Mouse (Mus musculus): ENCODE data around the gene Kcnh6.
A peak's percentile ranks its signal among the peaks of the same experiment; 100 is the strongest.

Gene Kcnh6

GRCm38 (mm10) chr11:106007821-106008220, at the start of gene Kcnh6:
Gene Kcnh6 (plus strand): TSS chr11:106008124.
- peak; percentile 80 for DNase-seq (ENCODE audit: low spot score)

- no peak for DNase-seq (ENCODE audit: low spot score)
Measured at GRCm38 (mm10) chr11:105958566-105958965, 49.4 kb upstream of the Kcnh6 start.

DNA sequence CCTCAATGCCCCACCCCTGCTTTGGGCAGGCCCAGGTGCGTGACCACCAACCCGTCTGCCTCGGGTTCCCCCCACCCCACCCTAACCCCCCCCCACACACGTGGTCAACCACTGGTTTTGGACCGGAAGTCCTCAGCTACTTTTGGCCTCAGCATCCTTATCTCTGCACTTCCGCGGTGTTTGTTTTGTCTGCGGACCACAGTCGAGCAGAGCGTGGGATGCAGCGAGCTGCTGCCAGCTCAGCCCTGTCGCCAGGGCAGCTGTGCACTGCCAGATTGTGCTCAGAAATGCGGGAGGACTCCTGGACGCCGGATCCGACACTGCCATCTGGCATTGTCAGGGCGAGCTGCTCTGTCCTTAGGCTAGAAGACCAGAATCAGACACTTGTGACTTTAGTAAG, 48.6 kb upstream of the Kcnh6 start:
- no peak for DNase-seq (ENCODE audit: low spot score)

DNA sequence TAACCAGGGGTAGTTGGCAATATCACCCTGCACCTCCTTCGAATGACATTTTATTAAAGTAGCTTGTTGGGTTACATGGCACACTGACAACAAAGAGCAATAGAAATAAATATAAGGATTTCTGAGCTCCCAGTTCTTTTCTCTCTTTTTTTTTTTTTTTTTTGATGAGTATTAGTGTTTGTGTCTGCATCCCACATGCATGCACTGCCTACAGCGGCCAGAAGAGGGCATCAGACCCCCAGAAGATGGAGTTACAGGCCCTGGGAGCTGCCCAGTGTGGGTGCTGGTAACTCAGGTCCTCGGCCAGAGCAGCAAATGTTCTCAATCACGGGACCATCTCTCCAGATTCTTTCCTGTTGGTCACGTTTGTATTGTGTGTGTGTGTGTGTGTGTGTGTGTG, 43.2 kb upstream of the Kcnh6 start:
- DNase-seq (ENCODE audit: low spot score), result no peak

DNA sequence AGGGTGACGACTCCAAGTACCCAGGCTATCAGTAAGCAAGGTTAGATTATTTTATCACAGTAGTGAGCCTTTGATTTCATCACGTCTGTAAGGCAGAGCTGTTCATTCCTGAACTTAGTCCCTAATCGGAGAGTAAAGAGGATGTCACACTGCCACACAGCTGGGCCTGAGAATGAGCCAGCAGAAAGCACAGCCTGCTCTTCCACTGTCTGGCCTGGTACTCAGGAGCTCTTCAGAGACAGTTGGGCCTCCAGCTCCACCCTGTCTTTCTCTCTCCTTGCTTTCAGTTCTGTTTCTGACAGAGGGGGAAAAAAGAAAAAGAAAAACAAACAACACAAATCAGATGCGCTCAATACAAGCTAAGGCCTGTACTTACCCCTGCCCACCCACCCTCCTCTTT, 41.6 kb upstream of the Kcnh6 start:
- no peak for DNase-seq (ENCODE audit: low spot score)

- no peak for DNase-seq (ENCODE audit: low spot score)
Measured at GRCm38 (mm10) chr11:105967741-105968574, 40.0 kb upstream of the Kcnh6 start, which contains the start of gene Ace. Gene Ace (plus strand): TSS chr11:105967945.

GRCm38 (mm10) chr11:105968948-105969347, 39.0 kb upstream of the Kcnh6 start:
- DNase-seq (ENCODE audit: low spot score), result no peak

GRCm38 (mm10) chr11:105969516-105969915, 38.4 kb upstream of the Kcnh6 start:
- DNase-seq (ENCODE audit: low spot score), result peak; percentile 61

GRCm38 (mm10) chr11:105974593-105974992, 33.3 kb upstream of the Kcnh6 start:
- DNase-seq (ENCODE audit: low spot score), result no peak

- no peak for DNase-seq (ENCODE audit: low spot score)
Measured at GRCm38 (mm10) chr11:105975050-105975449, 32.9 kb upstream of the Kcnh6 start.

GRCm38 (mm10) chr11:105975636-105976035, 32.3 kb upstream of the Kcnh6 start:
- no peak for DNase-seq (ENCODE audit: low spot score)

DNA sequence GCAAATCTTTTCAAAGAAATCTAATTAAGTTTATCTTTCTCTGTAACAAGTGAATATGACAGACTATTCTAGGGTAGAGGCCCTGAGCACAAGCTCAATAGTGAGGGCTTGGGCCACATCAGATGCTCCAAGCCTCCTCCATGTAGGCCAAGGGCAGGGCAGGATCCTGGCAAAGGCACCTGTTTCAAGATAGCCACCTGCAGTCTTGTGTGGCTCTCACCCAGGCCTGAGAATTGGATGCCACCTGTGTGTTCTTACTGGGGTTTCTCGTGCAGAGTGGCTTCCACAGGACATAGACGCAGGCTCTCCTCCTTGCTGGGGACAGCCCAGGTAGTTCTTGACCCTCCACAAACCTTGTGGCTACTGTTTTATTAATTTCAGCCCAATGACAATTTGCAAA, 29.7 kb upstream of the Kcnh6 start:
- no peak for DNase-seq (ENCODE audit: low spot score)

DNA sequence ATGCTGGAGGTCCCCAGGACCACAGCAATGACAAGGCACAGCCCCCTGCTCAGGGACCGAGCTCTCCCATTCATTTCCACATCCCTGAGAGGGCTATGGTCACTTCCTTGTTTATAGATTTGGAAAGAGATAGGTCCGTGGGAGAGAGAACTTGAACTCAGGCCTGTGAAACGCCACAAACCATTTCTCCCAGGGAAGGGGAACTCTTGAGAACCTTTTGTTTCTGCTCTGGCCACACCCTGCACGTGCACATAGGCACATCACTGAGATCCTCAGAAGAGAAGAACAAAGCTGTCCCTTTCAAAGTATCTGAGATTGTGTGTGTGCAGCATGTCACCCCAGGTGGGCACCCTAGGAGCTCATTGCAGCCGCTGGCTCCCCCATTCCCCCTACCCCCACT, 29.3 kb upstream of the Kcnh6 start:
- DNase-seq (ENCODE audit: low spot score), result no peak

DNA sequence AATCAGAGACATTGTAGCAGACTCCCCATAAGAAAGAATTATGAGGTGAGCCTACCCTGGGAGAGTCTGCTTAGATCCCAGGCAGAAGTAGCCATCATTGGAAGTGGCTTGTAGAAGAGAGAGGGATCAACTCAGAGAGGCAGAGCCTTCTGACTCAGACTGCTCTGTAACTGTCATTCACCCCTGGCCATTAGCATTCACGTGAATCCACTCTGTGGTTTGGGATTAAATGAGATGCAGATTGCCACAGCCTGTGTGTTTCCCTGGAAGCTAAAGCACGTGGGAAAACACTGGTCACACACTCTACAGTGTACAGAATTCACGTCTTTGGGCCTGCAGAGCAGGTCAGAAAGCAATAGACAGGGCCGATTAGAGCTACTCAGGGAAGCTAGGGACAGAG, 23.5 kb upstream of the Kcnh6 start:
- no peak for DNase-seq (ENCODE audit: low spot score)

DNA sequence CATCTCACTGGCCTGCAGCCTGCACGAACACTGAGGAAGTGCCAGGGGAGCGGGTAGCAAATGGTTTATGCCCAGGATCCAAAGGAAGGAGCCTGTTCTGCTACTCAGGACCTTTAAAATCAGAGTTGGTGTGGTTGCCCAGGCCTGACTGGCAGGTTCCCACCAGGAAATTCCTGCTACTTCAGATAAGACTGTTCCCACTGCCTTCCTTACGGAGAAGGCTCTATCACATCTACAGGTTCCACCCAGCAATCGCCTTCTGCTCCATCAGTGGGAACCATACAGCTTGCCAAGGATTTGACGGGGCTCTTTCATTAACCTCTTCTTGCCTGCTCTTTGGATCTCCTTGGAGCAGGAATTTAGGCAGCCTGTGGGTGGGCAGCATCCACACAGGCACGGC, 20.5 kb upstream of the Kcnh6 start:
- no peak for DNase-seq (ENCODE audit: low spot score)

- no peak for DNase-seq (ENCODE audit: low spot score)
Measured at GRCm38 (mm10) chr11:105989446-105989845, 18.5 kb upstream of the Kcnh6 start.

DNA sequence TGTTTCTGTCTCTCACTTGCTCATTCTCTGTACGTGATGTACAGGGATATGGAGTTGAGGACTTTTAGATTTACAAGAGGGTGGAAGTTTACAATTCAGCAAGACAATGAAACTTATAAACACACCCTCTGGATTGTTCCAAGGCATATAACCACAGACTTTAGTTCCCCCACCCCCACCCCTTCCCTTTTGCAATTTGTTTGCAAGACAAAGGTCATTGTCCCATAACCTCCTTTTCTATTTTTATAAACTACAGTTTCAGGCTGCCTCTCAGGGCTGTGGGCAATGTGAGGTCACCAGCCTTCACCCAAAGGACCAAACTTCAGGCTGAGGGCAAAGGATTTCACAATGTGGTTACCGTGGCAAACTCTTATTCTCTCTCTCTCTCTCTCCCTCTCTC, 17.7 kb upstream of the Kcnh6 start:
- DNase-seq (ENCODE audit: low spot score), result no peak

DNA sequence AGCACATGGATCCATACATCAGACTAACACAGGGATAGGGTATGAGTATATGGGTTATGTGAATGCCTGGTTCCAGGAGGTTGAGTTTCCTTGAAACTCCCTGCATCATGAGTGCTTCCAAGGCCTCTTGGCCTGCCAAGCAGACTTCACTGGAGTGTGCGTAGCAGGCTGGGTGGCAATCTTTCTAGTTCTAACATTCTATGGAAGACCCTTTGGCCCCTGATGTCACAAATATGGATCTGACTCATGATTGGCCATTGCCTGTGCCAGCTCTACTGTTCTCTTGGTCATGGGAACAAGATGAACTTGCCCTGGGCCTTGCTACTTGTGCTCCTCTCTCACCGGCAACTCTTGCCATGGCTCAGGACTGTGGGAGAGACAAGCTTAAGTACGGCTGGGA, 13.5 kb upstream of the Kcnh6 start, which contains the start of gene Ace3:
Gene Ace3, plus strand, starts transcription at position 301 of the 400 bp plus-strand sequence.
- no peak for DNase-seq (ENCODE audit: low spot score)

DNA sequence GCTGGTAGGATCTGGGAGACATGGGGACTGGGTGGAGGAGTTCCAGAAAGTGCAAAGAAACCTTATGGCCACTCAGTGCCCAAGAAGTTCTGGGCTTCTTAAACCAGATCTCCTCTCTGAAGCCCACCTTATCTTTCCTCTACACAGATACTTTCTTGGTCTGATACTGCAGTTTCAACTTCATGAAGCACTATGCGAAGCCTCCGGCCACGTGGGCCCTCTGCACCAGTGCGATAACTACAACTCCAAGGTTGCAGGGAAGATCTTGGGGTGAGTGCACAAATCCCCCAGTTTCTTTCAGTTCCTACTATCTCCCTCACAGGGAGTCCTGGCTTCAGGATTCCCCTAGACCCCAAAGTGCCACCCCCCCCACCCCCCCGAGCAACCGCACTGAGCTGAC, 7.9 kb upstream of the Kcnh6 start:
- no peak for DNase-seq (ENCODE audit: low spot score)

DNA sequence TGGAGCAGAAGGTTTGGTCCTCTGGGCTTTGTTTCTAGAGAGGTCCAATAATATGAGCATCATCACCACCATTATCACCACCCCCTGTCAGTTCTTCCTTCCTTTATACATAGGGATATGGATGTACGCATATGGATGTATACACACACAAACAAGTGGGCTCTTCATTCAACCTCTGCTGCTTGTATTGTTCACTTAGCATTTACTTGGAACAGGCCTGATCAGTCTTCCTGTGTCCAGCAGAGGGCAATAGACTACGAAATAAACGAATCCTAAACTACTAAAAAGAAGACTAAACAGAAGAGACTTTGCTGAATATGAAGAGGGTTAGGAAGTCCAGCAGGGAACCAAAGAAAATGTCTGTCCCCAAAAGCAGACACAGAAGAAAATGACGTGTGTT, 6.2 kb upstream of the Kcnh6 start:
- DNase-seq (ENCODE audit: low spot score), result no peak

DNA sequence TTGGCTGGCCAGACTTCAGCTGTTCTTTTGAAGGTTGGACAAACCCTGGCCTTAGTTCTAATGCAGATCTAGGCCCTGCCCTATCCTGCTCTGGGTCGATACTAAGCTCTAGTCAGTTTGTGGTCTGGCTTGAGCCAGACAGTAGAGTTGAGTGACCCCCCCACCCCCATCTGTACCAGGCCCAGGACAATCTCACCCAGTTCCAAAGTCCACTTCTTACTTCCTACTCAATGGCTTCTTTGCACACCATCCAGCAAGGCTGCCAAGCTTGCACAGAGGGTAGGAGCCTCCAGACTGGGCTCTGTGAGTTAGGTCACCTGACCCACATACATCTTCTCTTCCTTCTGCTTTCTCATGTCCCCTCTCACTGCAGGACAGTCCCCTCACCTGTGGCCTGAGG, 3.3 kb upstream of the Kcnh6 start:
- no peak for DNase-seq (ENCODE audit: low spot score)

DNA sequence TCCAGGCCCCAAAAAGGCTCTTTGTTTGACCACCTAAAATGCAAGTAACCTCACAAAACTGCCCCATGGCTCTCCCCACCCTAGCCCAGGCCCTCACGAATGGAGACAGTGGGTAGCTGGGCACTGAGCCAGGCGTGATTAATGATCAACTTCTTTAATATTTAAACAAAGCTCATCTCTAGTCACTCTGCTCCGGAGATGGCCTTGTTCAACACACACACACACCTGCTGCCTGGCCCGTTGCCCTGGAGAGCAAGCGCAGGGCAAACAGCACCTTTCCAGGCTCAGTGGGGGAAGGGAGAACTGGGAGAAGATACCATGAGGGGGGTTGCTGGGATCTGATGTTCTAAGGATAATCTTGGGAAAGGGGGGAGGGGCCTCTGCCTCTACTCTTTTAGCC, 2.0 kb upstream of the Kcnh6 start:
- no peak for DNase-seq (ENCODE audit: low spot score)

DNA sequence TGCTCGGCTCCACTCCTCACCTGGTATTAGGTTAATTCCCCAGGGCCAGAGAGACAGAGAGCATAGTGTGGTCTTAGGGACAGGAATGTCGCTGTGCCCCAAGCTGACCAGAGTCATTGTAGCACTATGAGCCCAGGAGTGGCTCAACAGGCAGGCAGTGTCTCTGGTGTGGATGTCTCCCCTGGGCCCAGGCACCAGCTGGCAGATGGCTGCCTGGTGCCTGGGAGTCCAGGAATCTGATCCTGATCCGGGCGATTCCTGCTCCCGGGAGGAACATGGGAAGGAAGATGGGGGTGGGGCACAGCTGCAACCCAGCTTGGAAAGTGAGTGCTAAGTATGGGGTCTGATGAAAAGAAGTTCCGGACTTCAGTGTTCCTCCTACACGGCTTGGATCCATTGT, 4.8 kb downstream of the Kcnh6 start:
- no peak for DNase-seq (ENCODE audit: low spot score)

DNA sequence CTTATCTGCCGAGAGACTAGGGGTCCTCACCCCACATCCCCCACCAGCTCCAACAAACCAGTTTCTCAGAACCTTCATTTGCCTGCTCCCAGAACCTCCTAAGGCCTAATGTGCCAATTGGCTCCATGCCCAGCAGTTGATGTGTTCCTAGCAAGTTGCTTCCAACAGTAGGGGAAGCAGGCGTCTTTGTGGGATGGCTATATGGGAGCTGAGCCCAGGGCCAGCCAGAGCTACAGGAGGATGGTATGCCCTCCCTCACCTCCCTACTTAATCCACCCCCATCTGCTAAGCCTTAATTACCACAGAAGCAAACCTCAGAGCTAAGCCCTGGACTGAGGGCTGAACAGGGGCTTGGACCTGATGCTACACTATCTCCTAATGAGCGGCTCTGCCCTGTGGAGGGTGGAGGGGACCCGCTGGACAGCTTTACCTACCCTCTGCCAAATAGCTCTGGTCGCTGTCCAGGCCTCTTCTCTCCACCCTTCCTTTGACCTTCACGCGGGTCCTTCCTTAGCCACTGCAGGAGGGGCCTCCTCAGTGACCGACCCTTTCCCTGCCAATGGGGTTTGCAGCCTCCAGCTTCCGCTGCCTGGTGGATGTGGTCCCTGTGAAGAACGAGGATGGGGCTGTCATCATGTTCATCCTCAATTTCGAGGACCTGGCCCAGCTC, 5.8 kb downstream of the Kcnh6 start:
- no peak for DNase-seq (ENCODE audit: low spot score)
